ENCODE assay signal across 20 mouse cellular contexts in the genomic region with DNA sequence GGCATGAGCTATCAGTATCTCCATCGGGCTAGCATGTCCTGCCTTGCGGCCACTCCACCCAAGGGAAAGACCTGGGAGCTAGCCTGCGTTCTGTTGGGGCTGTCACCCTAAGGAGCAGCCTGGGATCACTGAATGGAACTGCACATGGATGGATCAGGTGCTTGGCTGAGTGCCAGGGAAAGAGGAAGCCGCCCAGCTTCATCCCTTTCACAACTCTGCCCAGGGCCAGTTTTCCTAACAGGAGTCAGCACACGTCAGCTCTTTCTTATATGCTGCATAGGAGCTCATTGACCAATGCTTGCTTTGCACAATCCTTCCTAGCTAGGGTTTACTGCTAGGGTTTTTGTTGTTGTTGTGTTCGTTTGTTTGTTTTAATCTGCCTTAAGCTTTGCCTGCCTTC.
DNase-seq lines count a peak whose midpoint lies in the region; ATAC-seq and TF ChIP-seq lines count a peak whose summit lies in the region.
"Had no signal": no experiment of that assay in that cellular context is flagged by ENCODE, and none has a peak within 500 bp of the region (broad histone marks: within the 10 kb centered on the region; RNA-seq: fewer than 3 reads in every experiment).

No protein-coding gene starts in this region.

- H3K4me3 ChIP-seq in intestine, embryonic 16.5 days (ENCODE audit: low read length) = no peak overlapping the region
- no peak overlapping the region for H3K4me3 ChIP-seq in intestine, embryonic 15.5 days (replicated peaks)
- no peak overlapping the region for H3K4me3 ChIP-seq in midbrain, embryonic 13.5 days (replicated peaks)
- H3K4me3 ChIP-seq: forebrain, embryonic 10.5 days; heart, embryonic 13.5 days; midbrain, embryonic 12.5 days; myocyte had no signal

- no peaks in the 10 kb centered on the region for H3K27me3 ChIP-seq in intestine, embryonic 16.5 days (replicated peaks; ENCODE audit: control insufficient read depth, insufficient read depth, low read length)
- H3K27me3 ChIP-seq in intestine, embryonic 15.5 days (replicated peaks) = no peaks in the 10 kb centered on the region
- H3K27me3 ChIP-seq in midbrain, embryonic 13.5 days = no peaks in the 10 kb centered on the region
- H3K27me3 ChIP-seq: heart, embryonic 13.5 days; midbrain, embryonic 12.5 days had no signal

- TF ChIP-seq CTCF in brain, embryonic 14.5 days (IDR thresholded peaks at IDR 0.05; ENCODE audit: borderline replicate concordance, extremely low read depth, insufficient read depth, insufficient read length) = no peak

- DNase-seq in brain, embryonic 14.5 days (ENCODE audit: low read depth) = peak; percentile 37
- peak; percentile 40 for DNase-seq in gonadal fat pad, adult 2 months (ENCODE audit: low read depth)
- DNase-seq in kidney, postnatal 25 days = peak; percentile 66 to 82
- DNase-seq in lung, postnatal 25 days (ENCODE audit: low spot score) = no peak
- DNase-seq: adrenal gland, postnatal 25 days; cerebellum, adult 9-10 months; gastrocnemius, postnatal 14 days; lung, postnatal 4 days; right cerebral cortex, adult 18-20 months; spleen, adult 18-20 months; thymus, adult 18-20 months had no signal

- no peaks in the 10 kb centered on the region for H3K4me1 ChIP-seq in intestine, embryonic 16.5 days (ENCODE audit: control insufficient read depth, insufficient read depth, low read length)
- H3K4me1 ChIP-seq in intestine, embryonic 15.5 days (replicated peaks) = 0 out of 2 replicates have a peak, but pooled peaks cover 3% of the 10 kb centered on the region
- H3K4me1 ChIP-seq in midbrain, embryonic 13.5 days (replicated peaks) = no peaks in the 10 kb centered on the region
- H3K4me1 ChIP-seq: heart, embryonic 13.5 days; midbrain, embryonic 12.5 days had no signal

- no peak overlapping the region for H3K9ac ChIP-seq in intestine, embryonic 16.5 days (ENCODE audit: low read depth, low read length)
- H3K9ac ChIP-seq in intestine, embryonic 15.5 days = no peak overlapping the region
- no peak overlapping the region for H3K9ac ChIP-seq in midbrain, embryonic 13.5 days (replicated peaks)
- H3K9ac ChIP-seq: heart, embryonic 13.5 days; midbrain, embryonic 12.5 days had no signal

- 75% methylated on average over 6 of the region's 6 CpGs for WGBS in intestine, embryonic 16.5 days
- WGBS in intestine, embryonic 15.5 days = 77% methylated on average over 6 of the region's 6 CpGs
- WGBS in midbrain, embryonic 13.5 days = 82% methylated on average over 6 of the region's 6 CpGs

- peak; percentile 56; the same call in 1 of the 2 replicates for ATAC-seq in intestine, embryonic 16.5 days
- no peak for ATAC-seq in intestine, embryonic 15.5 days
- no peak for ATAC-seq in midbrain, embryonic 13.5 days
- ATAC-seq: activated CD4-positive, CD25-positive, alpha-beta regulatory T cell, adult 4 months; Patski had no signal

- H3K27ac ChIP-seq in intestine, embryonic 16.5 days (ENCODE audit: low read length) = no peak overlapping the region
- H3K27ac ChIP-seq in intestine, embryonic 15.5 days = no peak overlapping the region
- H3K27ac ChIP-seq in midbrain, embryonic 13.5 days = no peak overlapping the region
- H3K27ac ChIP-seq: forebrain, embryonic 10.5 days; heart, embryonic 13.5 days; midbrain, embryonic 12.5 days had no signal

- no peaks in the 10 kb centered on the region for H3K36me3 ChIP-seq in intestine, embryonic 16.5 days (ENCODE audit: control insufficient read depth, insufficient read depth, low read length)
- no peaks in the 10 kb centered on the region for H3K36me3 ChIP-seq in intestine, embryonic 15.5 days
- H3K36me3 ChIP-seq in midbrain, embryonic 13.5 days = no peaks in the 10 kb centered on the region
- H3K36me3 ChIP-seq: forebrain, embryonic 10.5 days; heart, embryonic 13.5 days; midbrain, embryonic 12.5 days had no signal

- H3K9me3 ChIP-seq in intestine, embryonic 16.5 days (ENCODE audit: control insufficient read depth, low read length) = no peaks in the 10 kb centered on the region
- H3K9me3 ChIP-seq in intestine, embryonic 15.5 days = no peaks in the 10 kb centered on the region
- no peaks in the 10 kb centered on the region for H3K9me3 ChIP-seq in midbrain, embryonic 13.5 days
- H3K9me3 ChIP-seq: forebrain, embryonic 10.5 days; heart, embryonic 13.5 days; midbrain, embryonic 12.5 days had no signal

- no peak overlapping the region for H3K4me2 ChIP-seq in intestine, embryonic 16.5 days (ENCODE audit: low read depth, low read length)
- no peak overlapping the region for H3K4me2 ChIP-seq in intestine, embryonic 15.5 days (replicated peaks)
- no peak overlapping the region for H3K4me2 ChIP-seq in midbrain, embryonic 13.5 days (replicated peaks)
- H3K4me2 ChIP-seq: heart, embryonic 13.5 days; midbrain, embryonic 12.5 days had no signal

- TF ChIP-seq POLR2A in brain, embryonic 14.5 days (IDR thresholded peaks at IDR 0.05; ENCODE audit: borderline replicate concordance, extremely low read depth, insufficient read depth, insufficient read length, poor library complexity, severe bottlenecking) = no peak
